Mouse (Mus musculus) liver, adult 2 months (tissue): ENCODE data around the gene F3. TPM values are rescaled to one million over a fixed set of nuclear protein-coding genes. Genes with fewer than 3 reads are reported as not detected.

Experiments
- DNase-seq: peaks from one replicate; pipeline ENCODE4 v3.0.0-alpha.2; 2011; ENCODE audit warnings: low read depth, low spot score; ENCODE audit errors: extremely low read depth
- H3K27ac ChIP-seq: fragments of 200-500 bp; replicated peaks from 2 replicates; pipeline ENCODE4 v1.5.1; 2012; ENCODE audit warnings: low read depth, mild to moderate bottlenecking, control low read depth, inconsistent platforms, low read length; ENCODE audit not compliant: insufficient read depth
- H3K27me3 ChIP-seq: fragments of 200-500 bp; 2 replicates; pipeline ENCODE4 v1.6.1; 2012; ENCODE audit warnings: mild to moderate bottlenecking, moderate library complexity, low read length, inconsistent platforms; ENCODE audit not compliant: control insufficient read depth, insufficient read depth
- H3K36me3 ChIP-seq: fragments of 200-500 bp; 2 replicates; pipeline ENCODE4 v1.6.1; 2012; ENCODE audit warnings: low read length, inconsistent platforms; ENCODE audit not compliant: control insufficient read depth, insufficient read depth
- H3K4me1 ChIP-seq: fragments of 200-500 bp; 2 replicates; pipeline ENCODE4 v1.6.1; 2011; ENCODE audit warnings: low read length; ENCODE audit not compliant: control insufficient read depth, insufficient read depth
- H3K4me3 ChIP-seq: fragments of 200-500 bp; 2 replicates; pipeline ENCODE4 v1.5.1; 2011; ENCODE audit warnings: low read depth, mild to moderate bottlenecking, control low read depth, low read length, moderate library complexity; ENCODE audit not compliant: insufficient read depth
- H3K79me2 ChIP-seq: fragments of 200-500 bp; 2 replicates; pipeline ENCODE4 v1.6.1; 2012; ENCODE audit warnings: inconsistent platforms, mild to moderate bottlenecking, low read length, moderate library complexity; ENCODE audit not compliant: control insufficient read depth, insufficient read depth
- H3K9ac ChIP-seq: fragments of 200-500 bp; 2 replicates; pipeline ENCODE4 v1.6.1; 2012; ENCODE audit warnings: low read depth, mild to moderate bottlenecking, control low read depth, inconsistent platforms, low read length
- CTCF ChIP-seq: fragments of 200-500 bp; IDR thresholded peaks from 2 replicates; pipeline ENCODE4 v1.5.1; 2011; ENCODE audit warnings: low read depth, low read length, control low read depth
- POLR2A ChIP-seq: fragments of 200-500 bp; IDR thresholded peaks from 2 replicates; pipeline ENCODE4 v1.6.1; 2011; ENCODE audit warnings: low read length, control low read depth; ENCODE audit not compliant: insufficient read depth; ENCODE audit errors: extremely low read depth
- WGBS: fragments of 180-500 bp; shearing (Covaris S2); methylation state at CpG from one replicate; pipeline ENCODE4 v1.1.7; 2018; 5-methylcytosine and 5-hydroxymethylcytosine counted together
- polyA plus RNA-seq: library from polyadenylated mRNA; depleted of rRNA; stranded (reverse); fragments of >200 nt; gene quantifications from 2 replicates; pipeline ENCODE4 v1.2.3, GENCODE M21; 2012
- total RNA-seq: library from RNA; depleted of rRNA; stranded (reverse); fragments of >200 nt; gene quantifications from 2 replicates; pipeline ENCODE4 v1.2.3, GENCODE M21; 2014

F3 gene
- total and polyA plus RNA-seq, 2 experiments: 2.3 to 6.4 TPM

DNA sequence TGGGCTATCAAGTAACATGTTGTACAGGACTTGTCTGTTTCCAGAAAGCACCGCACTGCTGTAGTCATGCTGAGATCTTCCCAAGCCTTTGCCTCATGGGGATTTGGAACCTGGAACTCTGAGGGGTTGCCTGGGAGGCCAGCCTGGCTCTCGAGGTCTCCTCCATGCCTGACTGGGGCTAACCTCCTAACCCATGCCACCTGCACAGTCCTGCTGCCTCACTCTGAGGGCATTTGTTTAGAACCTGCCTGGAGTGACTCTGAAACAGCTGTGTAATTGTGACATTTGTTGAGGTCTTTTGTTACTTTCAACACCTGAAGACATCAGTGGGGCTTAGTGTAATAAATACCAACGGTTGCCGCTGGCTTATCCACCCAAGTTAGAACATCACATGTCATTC, 11.1 kb upstream of the F3 start:
- Histone ChIP-seq H3K36me3 (no peaks in the 10 kb centered on the region), H3K4me3 (no peak overlapping the region)
- 79% methylated on average over 4 of the region's 4 CpGs for WGBS

GRCm38 (mm10) chr3:121713151-121713701, 10.1 kb upstream of the F3 start:
- H3K4me1 ChIP-seq: no peaks in the 10 kb centered on the region
- 34% methylated on average over 17 of the region's 17 CpGs for WGBS
- H3K79me2 ChIP-seq: no peaks in the 10 kb centered on the region
- H3K27me3 ChIP-seq: no peaks in the 10 kb centered on the region
- TF ChIP-seq POLR2A (no peak), CTCF (no peak)
- H3K36me3 ChIP-seq: no peaks in the 10 kb centered on the region
- no peak overlapping the region for H3K27ac ChIP-seq
- H3K4me3 ChIP-seq: no peak overlapping the region
- H3K9ac ChIP-seq: no peak overlapping the region
- DNase-seq: no peak

More for the DNA sequence above, 11.1 kb upstream of the F3 start:
- DNase-seq: no peak
- Histone ChIP-seq H3K79me2 (no peaks in the 10 kb centered on the region), H3K27me3 (no peaks in the 10 kb centered on the region), H3K9ac (no peak overlapping the region), H3K27ac (no peak overlapping the region), H3K4me1 (no peaks in the 10 kb centered on the region)
- TF ChIP-seq POLR2A: no peak
- no peak for TF ChIP-seq CTCF

DNA sequence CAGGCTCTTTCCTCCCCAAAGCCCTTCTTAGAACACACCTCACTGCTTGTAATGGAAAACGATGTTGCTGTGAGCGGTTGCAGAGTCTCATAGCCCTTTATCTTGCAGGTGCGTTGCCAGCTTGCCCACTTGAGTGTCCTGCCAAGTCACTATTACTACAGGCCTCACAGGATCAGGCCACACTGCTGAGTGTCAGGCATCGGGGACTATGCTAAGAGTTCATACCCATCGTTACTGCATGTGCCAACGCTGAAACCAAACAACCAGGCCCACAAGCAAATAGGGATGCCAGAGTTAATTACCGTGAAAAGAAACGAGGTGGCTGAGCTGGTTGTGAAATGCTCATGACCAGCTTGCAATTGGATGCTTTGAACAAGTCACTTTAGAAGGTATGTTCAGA, 9.5 kb upstream of the F3 start:
- H3K79me2 ChIP-seq: no peaks in the 10 kb centered on the region
- no peak overlapping the region for H3K9ac ChIP-seq
- DNase-seq: no peak
- H3K4me1 ChIP-seq: no peaks in the 10 kb centered on the region
- no peak overlapping the region for H3K4me3 ChIP-seq
- no peaks in the 10 kb centered on the region for H3K36me3 ChIP-seq
- no peak for TF ChIP-seq POLR2A
- no peak for TF ChIP-seq CTCF
- H3K27me3 ChIP-seq: no peaks in the 10 kb centered on the region
- 72% methylated on average over 8 of the region's 8 CpGs for WGBS
- H3K27ac ChIP-seq: no peak overlapping the region

DNA sequence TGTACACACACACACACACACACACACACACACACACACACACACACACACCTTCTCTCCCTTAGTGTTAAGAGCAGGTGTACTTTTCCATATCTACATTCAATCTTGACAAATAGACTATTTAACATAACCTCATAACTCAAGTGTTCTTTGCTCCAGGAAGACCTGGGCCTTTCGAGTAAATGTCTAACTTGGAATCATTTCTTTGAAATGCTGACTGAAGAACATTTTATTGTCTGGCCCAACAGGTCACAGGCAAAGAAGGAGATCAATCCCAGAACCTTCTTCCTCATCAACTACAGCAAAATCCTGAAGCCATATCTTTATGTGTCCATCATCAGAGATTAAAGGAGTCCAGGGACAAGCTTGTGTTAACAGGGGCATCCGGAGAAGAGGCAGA, 8.9 kb upstream of the F3 start:
- no peak overlapping the region for H3K9ac ChIP-seq
- H3K36me3 ChIP-seq: no peaks in the 10 kb centered on the region
- no peak overlapping the region for H3K27ac ChIP-seq
- 95% methylated on average over 2 of the region's 2 CpGs for WGBS
- H3K4me3 ChIP-seq: no peak overlapping the region
- DNase-seq: no peak
- H3K27me3 ChIP-seq: no peaks in the 10 kb centered on the region
- no peaks in the 10 kb centered on the region for H3K79me2 ChIP-seq
- no peaks in the 10 kb centered on the region for H3K4me1 ChIP-seq
- TF ChIP-seq CTCF: no peak
- TF ChIP-seq POLR2A: no peak

DNA sequence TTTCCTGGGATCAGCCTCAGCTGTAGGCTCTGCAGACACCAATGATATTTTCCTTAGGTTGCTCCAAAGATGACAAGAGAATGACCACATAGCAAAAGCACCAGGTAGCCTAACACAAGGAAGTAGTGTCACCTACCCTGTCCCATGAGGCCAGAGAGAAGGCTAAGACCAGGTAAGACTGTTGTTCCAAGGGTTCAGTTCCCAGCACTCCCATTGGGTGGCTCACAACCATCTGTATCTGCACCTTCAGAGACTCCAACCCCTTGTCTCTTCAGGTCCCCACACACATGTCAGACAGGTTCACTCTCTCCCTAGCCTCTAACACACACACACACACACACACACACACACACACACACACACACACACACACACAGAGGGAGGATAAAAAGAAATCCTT, 8.0 kb upstream of the F3 start:
- H3K27me3 ChIP-seq: no peaks in the 10 kb centered on the region
- no peak for DNase-seq
- TF ChIP-seq CTCF (no peak), POLR2A (no peak)
- H3K27ac ChIP-seq: no peak overlapping the region
- no peak overlapping the region for H3K4me3 ChIP-seq
- no peaks in the 10 kb centered on the region for H3K36me3 ChIP-seq
- H3K4me1 ChIP-seq: no peaks in the 10 kb centered on the region
- no peak overlapping the region for H3K9ac ChIP-seq
- no peaks in the 10 kb centered on the region for H3K79me2 ChIP-seq

DNA sequence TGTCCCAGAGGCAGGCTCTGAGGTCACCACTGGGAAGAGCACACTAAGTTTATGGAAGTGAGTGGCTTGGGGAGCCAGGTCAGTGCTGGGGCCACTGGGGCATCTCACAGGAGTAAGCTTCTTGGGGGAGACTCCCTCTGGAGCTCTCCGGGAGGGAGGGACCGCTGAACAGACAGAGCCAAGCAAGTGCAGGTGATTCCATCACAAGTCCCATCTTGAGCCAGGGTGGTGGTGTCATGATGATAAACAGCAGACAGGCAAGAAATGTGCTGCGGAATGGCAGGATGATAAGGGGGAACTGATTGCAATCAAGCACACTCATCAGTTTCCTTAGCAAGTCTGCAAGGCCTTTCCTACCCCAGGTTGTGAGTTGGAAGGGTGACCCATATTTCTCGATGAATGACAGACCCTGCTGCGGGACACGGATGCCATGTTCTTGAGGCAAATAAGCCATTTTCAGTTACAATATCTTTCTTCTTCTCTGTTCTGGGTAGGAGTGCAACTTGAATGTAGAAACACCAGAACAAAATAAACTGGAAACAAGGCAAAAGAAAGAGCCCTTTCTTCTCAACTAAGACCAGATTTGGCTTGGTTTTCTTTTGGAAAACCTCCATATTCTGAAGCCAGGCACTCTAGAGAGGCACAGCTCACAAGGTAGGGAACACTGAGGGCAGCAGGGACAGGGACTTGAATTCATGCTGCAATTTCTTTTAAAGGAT, 7.4 kb upstream of the F3 start:
- 90% methylated on average over 6 of the region's 6 CpGs for WGBS
- Histone ChIP-seq H3K4me3 (no peak overlapping the region), H3K79me2 (no peaks in the 10 kb centered on the region), H3K4me1 (no peaks in the 10 kb centered on the region), H3K27ac (no peak overlapping the region), H3K9ac (no peak overlapping the region), H3K36me3 (no peaks in the 10 kb centered on the region), H3K27me3 (no peaks in the 10 kb centered on the region)
- TF ChIP-seq CTCF (no peak), POLR2A (no peak)
- DNase-seq: no peak
